Mouse (Mus musculus): ENCODE results near the gene Nceh1. TPM values are rescaled to one million over a fixed set of nuclear protein-coding genes. Genes with fewer than 3 reads are reported as not detected.

The Nceh1 gene
- polyA plus RNA-seq, 1 experiment, result 92.6 TPM

DNA sequence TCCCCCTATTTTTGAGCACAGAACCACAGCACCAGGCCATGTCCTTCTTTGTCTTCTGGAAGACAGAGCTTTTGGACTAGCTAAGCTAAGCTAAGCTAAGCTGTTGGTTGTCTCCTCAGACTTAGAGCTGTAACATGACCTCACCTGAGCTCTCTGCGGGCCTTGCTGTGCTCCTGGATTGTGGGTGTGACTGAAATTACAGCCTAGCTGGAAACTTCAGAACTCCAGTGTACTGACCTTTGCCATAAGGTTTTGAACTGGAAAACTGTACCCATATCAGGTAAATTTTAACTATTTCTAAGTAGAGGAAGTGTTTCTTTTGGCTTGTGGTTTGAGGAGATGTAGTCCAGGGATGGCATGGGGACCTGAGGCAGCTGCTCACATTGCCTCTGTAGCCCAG, 5.6 kb downstream of the Nceh1 start:
- no peak overlapping the region for H3K4me3 ChIP-seq (replicated peaks; ENCODE audit: extremely low read depth, low read depth, low read length)
- TF ChIP-seq POLR2A (IDR thresholded peaks at IDR 0.05; ENCODE audit: borderline replicate concordance, extremely low read depth, low read depth, low read length) (no peak), CTCF (IDR thresholded peaks at IDR 0.05; ENCODE audit: insufficient read depth, low read length) (no peak)
- no peak for DNase-seq
- peaks cover 9% of the 10 kb centered on the region for H3K4me1 ChIP-seq (ENCODE audit: control insufficient read depth, insufficient read depth, low read length)
- 81% methylated on average over 1 of the region's 1 CpGs for WGBS

DNA sequence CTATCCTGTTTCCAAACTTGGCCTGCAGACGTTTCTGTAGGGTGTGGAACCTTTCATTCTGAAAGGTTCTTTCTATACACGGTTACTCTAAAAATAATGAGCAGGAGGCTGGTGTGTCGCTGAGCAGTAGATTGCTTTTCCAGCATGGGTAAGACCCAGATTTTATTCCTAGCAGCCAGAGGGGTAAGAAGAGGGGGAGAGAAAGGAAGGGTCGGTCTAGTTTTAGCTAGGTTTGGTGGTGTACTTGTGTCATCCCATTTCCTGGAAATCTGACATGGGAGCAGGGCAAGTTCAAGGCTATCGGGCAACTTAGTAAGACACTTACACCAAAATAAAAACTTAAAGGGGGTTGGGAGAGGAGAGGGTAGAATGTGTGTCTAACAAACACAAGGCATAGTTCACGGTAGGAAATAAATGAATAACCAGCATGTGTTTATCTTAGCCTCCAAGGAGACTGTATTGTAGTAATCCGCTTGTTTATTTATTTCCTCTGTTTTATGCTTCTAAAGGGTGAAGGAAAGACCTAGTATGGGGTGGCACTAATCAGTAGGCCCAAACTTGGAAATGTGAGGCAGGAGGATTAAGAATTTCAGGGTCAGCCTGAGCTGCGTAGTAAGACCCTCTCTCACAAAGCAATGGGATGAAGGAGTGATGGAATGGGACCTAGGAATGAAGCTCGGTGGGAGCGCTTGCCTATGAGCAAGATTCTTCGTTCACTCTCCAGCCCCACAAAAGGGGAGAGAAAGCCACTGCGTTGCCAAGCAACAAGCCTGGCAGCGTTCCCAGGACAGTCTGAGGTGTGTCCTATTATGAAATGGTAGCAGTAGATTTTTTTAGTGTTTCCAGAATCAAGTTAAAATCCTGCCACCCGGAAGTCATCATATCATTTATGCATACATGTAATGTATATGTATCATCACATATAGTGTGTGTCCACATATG, 6.8 kb downstream of the Nceh1 start:
- Histone ChIP-seq H3K4me1 (ENCODE audit: control insufficient read depth, insufficient read depth, low read length) (peaks cover 14% of the 10 kb centered on the region), H3K4me3 (replicated peaks; ENCODE audit: extremely low read depth, low read depth, low read length) (no peak overlapping the region)
- WGBS, result 44% methylated on average over 14 of the region's 14 CpGs
- TF ChIP-seq CTCF (IDR thresholded peaks at IDR 0.05; ENCODE audit: insufficient read depth, low read length) (no peak), POLR2A (IDR thresholded peaks at IDR 0.05; ENCODE audit: borderline replicate concordance, extremely low read depth, low read depth, low read length) (no peak)
- DNase-seq, result peak; percentile 75

DNA sequence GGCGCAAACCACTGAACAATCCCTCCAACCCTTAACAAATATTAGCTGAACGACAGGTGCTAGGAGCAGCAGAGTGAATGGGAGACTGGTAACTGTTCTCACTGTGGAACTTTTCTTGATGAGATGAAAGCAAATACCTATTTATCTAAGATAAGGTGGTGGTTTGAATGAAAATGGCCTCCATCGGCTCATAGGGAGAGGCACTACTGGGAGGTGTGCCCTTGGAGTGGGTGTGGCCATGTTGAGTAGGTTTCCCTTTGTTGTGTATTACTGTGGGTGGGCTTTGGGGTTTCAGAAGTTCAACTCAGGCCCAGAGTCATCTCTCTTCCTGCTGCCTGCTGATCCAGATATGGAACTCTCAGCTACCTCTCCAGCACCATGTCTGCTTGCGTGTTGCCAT, 8.1 kb downstream of the Nceh1 start:
- TF ChIP-seq CTCF (IDR thresholded peaks at IDR 0.05; ENCODE audit: insufficient read depth, low read length), result no peak
- TF ChIP-seq POLR2A (IDR thresholded peaks at IDR 0.05; ENCODE audit: borderline replicate concordance, extremely low read depth, low read depth, low read length), result no peak
- DNase-seq, result no peak
- Histone ChIP-seq H3K4me3 (replicated peaks; ENCODE audit: extremely low read depth, low read depth, low read length) (no peak overlapping the region), H3K4me1 (ENCODE audit: control insufficient read depth, insufficient read depth, low read length) (peaks cover 14% of the 10 kb centered on the region)
- WGBS, result 85% methylated on average over 4 of the region's 4 CpGs

DNA sequence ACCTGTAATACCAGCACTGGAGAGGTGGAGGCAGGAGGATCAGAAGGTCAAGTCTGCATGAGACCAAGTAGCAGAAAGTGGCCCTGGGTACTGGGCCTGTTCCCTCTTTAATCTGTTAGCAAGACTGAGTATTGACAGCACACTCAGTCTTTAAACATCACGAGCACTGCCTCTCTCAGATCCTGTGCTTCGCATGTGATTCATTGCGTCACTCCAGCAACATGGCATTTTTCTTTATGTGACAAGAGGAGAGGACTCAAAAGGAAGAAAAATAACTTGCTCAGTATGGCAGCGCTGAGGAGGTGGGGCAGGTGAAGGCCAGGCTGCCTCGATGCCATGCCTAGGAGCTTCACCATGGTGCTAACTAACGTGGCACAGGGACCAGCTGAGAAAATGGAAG, 9.1 kb downstream of the Nceh1 start:
- no peak overlapping the region for H3K4me3 ChIP-seq (replicated peaks; ENCODE audit: extremely low read depth, low read depth, low read length)

DNA sequence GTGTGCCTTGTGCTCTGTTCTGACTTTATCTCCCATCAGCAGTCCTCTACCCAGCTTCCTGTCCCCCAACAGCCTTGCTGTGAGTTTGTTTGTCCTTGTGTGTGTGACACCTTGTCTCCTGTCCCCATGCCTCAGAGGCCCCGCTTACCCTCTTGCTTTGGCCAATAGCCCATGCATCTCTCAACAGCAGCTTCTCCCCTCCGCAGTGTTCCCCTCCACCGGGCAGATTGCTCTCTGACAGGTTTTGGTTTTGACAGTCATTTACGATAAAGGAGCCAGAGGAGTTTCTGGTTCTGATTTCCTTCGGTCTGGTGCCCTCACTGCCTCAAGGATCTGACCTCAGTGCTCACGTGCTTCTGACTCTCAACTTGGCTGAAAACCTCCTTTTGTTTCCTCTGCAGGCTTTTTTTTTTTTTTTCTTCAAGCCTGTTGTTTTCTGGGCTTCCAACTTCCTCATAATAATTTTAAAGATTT, 11.1 kb downstream of the Nceh1 start:
- no peak for TF ChIP-seq CTCF (IDR thresholded peaks at IDR 0.05; ENCODE audit: insufficient read depth, low read length)
- no peak for TF ChIP-seq POLR2A (IDR thresholded peaks at IDR 0.05; ENCODE audit: borderline replicate concordance, extremely low read depth, low read depth, low read length)
- DNase-seq, result peak; percentile 42
- 13% methylated on average over 6 of the region's 6 CpGs for WGBS
- H3K4me1 ChIP-seq (ENCODE audit: control insufficient read depth, insufficient read depth, low read length), result peaks cover 14% of the 10 kb centered on the region
- H3K4me3 ChIP-seq (replicated peaks; ENCODE audit: extremely low read depth, low read depth, low read length), result no peak overlapping the region

More for the DNA sequence above, 9.1 kb downstream of the Nceh1 start:
- peaks cover 14% of the 10 kb centered on the region for H3K4me1 ChIP-seq (ENCODE audit: control insufficient read depth, insufficient read depth, low read length)
- WGBS, result 71% methylated on average over 6 of the region's 6 CpGs
- DNase-seq, result no peak
- TF ChIP-seq POLR2A (IDR thresholded peaks at IDR 0.05; ENCODE audit: borderline replicate concordance, extremely low read depth, low read depth, low read length), result no peak
- TF ChIP-seq CTCF (IDR thresholded peaks at IDR 0.05; ENCODE audit: insufficient read depth, low read length), result no peak

DNA sequence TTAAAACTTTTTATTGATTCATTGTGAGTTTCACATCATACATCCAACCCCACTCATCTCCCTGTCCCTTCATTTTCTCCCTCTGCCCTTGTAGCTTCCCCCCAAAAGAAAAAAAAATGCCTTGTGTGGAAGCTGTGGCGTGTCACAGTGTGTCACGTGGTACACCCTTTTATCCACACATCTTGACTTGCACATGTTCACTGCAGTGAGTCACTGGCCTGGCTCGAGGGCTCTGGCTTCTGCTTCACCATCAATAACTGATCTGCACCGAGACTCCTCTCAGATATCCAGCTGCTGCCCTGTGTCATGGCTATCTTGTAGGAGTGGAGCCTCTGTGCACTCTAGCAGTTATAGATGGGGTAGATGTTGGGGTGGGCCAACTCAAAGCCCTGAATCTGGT, 12.4 kb downstream of the Nceh1 start:
- H3K4me1 ChIP-seq (ENCODE audit: control insufficient read depth, insufficient read depth, low read length), result peaks cover 11% of the 10 kb centered on the region
- no peak for TF ChIP-seq POLR2A (IDR thresholded peaks at IDR 0.05; ENCODE audit: borderline replicate concordance, extremely low read depth, low read depth, low read length)
- no peak for TF ChIP-seq CTCF (IDR thresholded peaks at IDR 0.05; ENCODE audit: insufficient read depth, low read length)
- no peak overlapping the region for H3K4me3 ChIP-seq (replicated peaks; ENCODE audit: extremely low read depth, low read depth, low read length)
- no peak for DNase-seq
- 59% methylated on average over 4 of the region's 4 CpGs for WGBS

DNA sequence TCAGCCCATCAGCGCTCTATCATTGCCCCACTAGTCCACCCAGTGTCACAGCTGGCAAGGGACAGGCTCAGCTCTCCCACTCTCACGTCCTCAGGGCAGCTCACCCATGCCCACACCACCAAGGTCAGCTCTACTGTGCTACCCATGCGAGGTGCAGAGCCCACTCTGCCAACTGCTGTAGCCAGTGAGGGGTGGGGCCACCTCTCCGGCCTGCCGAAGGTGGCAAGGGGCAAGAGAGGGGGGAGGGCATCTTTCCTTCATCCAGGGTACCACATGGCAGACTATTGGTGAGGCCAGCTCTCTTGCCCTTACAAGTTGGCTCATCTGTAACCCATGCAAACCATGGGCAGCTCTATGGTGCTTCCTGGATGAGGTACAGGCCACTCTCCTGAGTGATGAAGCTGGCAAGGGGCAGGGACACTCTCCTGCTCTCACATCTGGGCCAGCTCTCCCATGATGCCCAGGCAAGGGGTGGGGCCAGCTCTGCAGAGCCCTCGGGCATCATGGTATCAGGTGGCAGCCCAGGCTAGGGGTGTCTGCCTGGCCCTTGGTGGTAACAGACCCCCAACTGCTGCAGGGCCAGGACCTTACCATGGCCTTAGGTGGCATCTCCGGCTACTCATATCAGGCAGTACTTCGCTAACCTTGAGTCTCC, 12.9 kb downstream of the Nceh1 start:
- no peak for TF ChIP-seq CTCF (IDR thresholded peaks at IDR 0.05; ENCODE audit: insufficient read depth, low read length)
- TF ChIP-seq POLR2A (IDR thresholded peaks at IDR 0.05; ENCODE audit: borderline replicate concordance, extremely low read depth, low read depth, low read length), result no peak
- Histone ChIP-seq H3K4me1 (ENCODE audit: control insufficient read depth, insufficient read depth, low read length) (peaks cover 11% of the 10 kb centered on the region), H3K4me3 (replicated peaks; ENCODE audit: extremely low read depth, low read depth, low read length) (no peak overlapping the region)
- no peak for DNase-seq
- 91% methylated on average over 8 of the region's 8 CpGs for WGBS

DNA sequence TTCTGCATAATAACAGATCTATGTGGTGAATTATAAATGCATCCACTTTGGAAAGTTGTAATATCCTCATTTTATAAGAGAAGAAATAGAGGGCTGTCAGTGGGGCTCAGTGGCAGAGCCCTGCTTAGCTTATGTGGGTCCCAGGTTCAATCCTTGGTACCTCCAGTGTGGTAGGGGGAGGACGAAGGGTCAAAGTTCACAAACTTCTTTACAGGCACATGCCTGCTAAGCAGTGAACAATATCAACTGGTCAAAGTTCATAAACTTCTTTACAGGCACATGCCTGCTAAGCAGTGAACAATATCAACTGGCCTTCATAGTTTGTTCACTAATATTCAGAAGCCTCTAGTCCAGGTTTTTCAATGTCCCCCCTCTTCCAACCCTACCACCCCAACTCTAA, 13.8 kb downstream of the Nceh1 start:
- Histone ChIP-seq H3K4me3 (replicated peaks; ENCODE audit: extremely low read depth, low read depth, low read length) (no peak overlapping the region), H3K4me1 (ENCODE audit: control insufficient read depth, insufficient read depth, low read length) (peaks cover 11% of the 10 kb centered on the region)
- 79% methylated on average over 1 of the region's 1 CpGs for WGBS
- DNase-seq, result no peak
- TF ChIP-seq CTCF (IDR thresholded peaks at IDR 0.05; ENCODE audit: insufficient read depth, low read length), result no peak
- TF ChIP-seq POLR2A (IDR thresholded peaks at IDR 0.05; ENCODE audit: borderline replicate concordance, extremely low read depth, low read depth, low read length), result no peak

DNA sequence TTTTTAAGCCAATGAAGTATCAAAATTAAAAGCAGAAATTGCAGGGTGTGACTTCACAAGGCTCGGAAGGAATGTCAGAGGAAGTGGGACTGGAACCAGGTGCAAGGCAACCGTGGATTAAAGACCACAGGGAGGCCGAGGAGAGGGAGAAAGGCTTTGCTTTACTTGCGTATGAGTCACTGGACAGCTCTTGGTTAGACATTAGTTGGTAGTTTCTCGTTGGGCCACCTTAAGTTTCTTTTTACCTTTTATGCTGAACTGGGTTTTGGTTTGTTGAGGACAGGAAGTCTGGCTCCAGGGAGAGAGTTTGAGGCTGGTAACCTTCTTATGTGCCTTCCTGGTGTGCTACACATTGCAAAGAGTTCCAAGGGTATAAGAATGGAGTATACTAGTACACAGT, 15.1 kb downstream of the Nceh1 start:
- Histone ChIP-seq H3K4me3 (replicated peaks; ENCODE audit: extremely low read depth, low read depth, low read length) (no peak overlapping the region), H3K4me1 (ENCODE audit: control insufficient read depth, insufficient read depth, low read length) (peaks cover 9% of the 10 kb centered on the region)
- TF ChIP-seq POLR2A (IDR thresholded peaks at IDR 0.05; ENCODE audit: borderline replicate concordance, extremely low read depth, low read depth, low read length), result no peak
- no peak for TF ChIP-seq CTCF (IDR thresholded peaks at IDR 0.05; ENCODE audit: insufficient read depth, low read length)
- no peak for DNase-seq
- WGBS, result 63% methylated on average over 5 of the region's 5 CpGs

Measured in lung, adult 2 months (tissue).